Mouse (Mus musculus): Measurements from ENCODE around the gene Uqcrh. TPM values are rescaled to one million over a fixed set of nuclear protein-coding genes. Genes with fewer than 3 reads are reported as not detected.

The Uqcrh gene
- 456 and 481 TPM in 2 replicates for polyA plus RNA-seq (2015; fragmentation: Nextera tagmentation; extraction: Ambion mirVana)

- peak; percentile 95 for ATAC-seq (ENCODE audit: low FRiP score, low read depth)
- Histone ChIP-seq H3K4me2 (replicated peaks) (peak within 1 kb of the TSS; percentile 91), H3K4me3 (peak within 1 kb of the TSS; percentile 99), H3K36me3 (peaks cover 16% of the 10 kb centered on the region), H3K9me3 (no peaks in the 10 kb centered on the region), H3K9ac (peak within 1 kb of the TSS; percentile 100), H3K27ac (peak within 1 kb of the TSS; percentile 98), H3K27me3 (no peaks in the 10 kb centered on the region), H3K4me1 (peaks cover 27% of the 10 kb centered on the region)
- under 1% methylated on average over 55 of the region's 55 CpGs for WGBS
These were observed at the start of gene Uqcrh, which contains the start of gene Lrrc41 for GRCm38 (mm10) chr4:116074861-116075620. Uqcrh (minus strand) TSS chr4:116075071. Lrrc41 (plus strand) TSS chr4:116075269.

- peaks cover under 1% of the 10 kb centered on the region for H3K36me3 ChIP-seq
- peaks cover 20% of the 10 kb centered on the region for H3K4me1 ChIP-seq
- peak within 1 kb of the TSS; percentile 73 for H3K9ac ChIP-seq
- no peaks in the 10 kb centered on the region for H3K9me3 ChIP-seq
- peak; percentile 98 for ATAC-seq (ENCODE audit: low FRiP score, low read depth)
- peak within 1 kb of the TSS; percentile 70 for H3K4me2 ChIP-seq (replicated peaks)
- H3K4me3 ChIP-seq: peak within 1 kb of the TSS; percentile 62
- peak within 1 kb of the TSS; percentile 34; the same call in 1 of the 2 replicates for H3K27ac ChIP-seq
- whole genome bisulfite sequencing: 2% methylated on average over 24 of the region's 24 CpGs
- H3K27me3 ChIP-seq: no peaks in the 10 kb centered on the region
These were observed 49.0 kb upstream of the Uqcrh start, which contains the start of the genes Rad54l and Pomgnt1 for GRCm38 (mm10) chr4:116123602-116124519. Rad54l (minus strand) TSS chr4:116123690. Pomgnt1 (plus strand) TSS chr4:116123840.

- Histone ChIP-seq H3K9me3 (no peaks in the 10 kb centered on the region), H3K9ac (peak overlapping the region; percentile 73), H3K4me3 (peak overlapping the region; percentile 62), H3K4me1 (peaks cover 20% of the 10 kb centered on the region), H3K36me3 (peaks cover 5% of the 10 kb centered on the region), H3K27ac (no peak overlapping the region), H3K4me2 (replicated peaks) (peak overlapping the region; percentile 70), H3K27me3 (no peaks in the 10 kb centered on the region)
- no peak for ATAC-seq (ENCODE audit: low FRiP score, low read depth)
- WGBS: 0% methylated on average over 1 of the region's 1 CpGs
These were observed 47.9 kb upstream of the Uqcrh start for GRCm38 (mm10) chr4:116122762-116123161.

- Histone ChIP-seq H3K4me3 (no peak overlapping the region), H3K4me1 (no peaks in the 10 kb centered on the region), H3K27ac (no peak overlapping the region), H3K36me3 (peaks cover 52% of the 10 kb centered on the region), H3K27me3 (no peaks in the 10 kb centered on the region), H3K9ac (no peak overlapping the region), H3K4me2 (replicated peaks) (no peak overlapping the region), H3K9me3 (no peaks in the 10 kb centered on the region)
- 75% methylated on average over 2 of the region's 2 CpGs for WGBS
- ATAC-seq (ENCODE audit: low FRiP score, low read depth): no peak
These were observed 36.6 kb upstream of the Uqcrh start for GRCm38 (mm10) chr4:116111486-116111885.

GRCm38 (mm10) chr4:116110695-116111094, 35.8 kb upstream of the Uqcrh start:
- Histone ChIP-seq H3K27me3 (no peaks in the 10 kb centered on the region), H3K9ac (no peak overlapping the region), H3K9me3 (no peaks in the 10 kb centered on the region), H3K4me3 (no peak overlapping the region), H3K36me3 (peaks cover 48% of the 10 kb centered on the region), H3K4me1 (no peaks in the 10 kb centered on the region), H3K4me2 (replicated peaks) (no peak overlapping the region), H3K27ac (no peak overlapping the region)
- 95% methylated on average over 6 of the region's 6 CpGs for WGBS
- ATAC-seq (ENCODE audit: low FRiP score, low read depth): no peak

GRCm38 (mm10) chr4:116105278-116105677, 30.4 kb upstream of the Uqcrh start:
- Histone ChIP-seq H3K4me3 (no peak overlapping the region), H3K27ac (no peak overlapping the region), H3K4me2 (replicated peaks) (no peak overlapping the region), H3K9ac (no peak overlapping the region), H3K9me3 (no peaks in the 10 kb centered on the region), H3K27me3 (no peaks in the 10 kb centered on the region), H3K4me1 (no peaks in the 10 kb centered on the region), H3K36me3 (peaks cover 74% of the 10 kb centered on the region)
- no peak for ATAC-seq (ENCODE audit: low FRiP score, low read depth)
- WGBS: 94% methylated on average over 5 of the region's 5 CpGs

GRCm38 (mm10) chr4:116100959-116101358, 26.1 kb upstream of the Uqcrh start:
- H3K4me2 ChIP-seq (replicated peaks): no peak overlapping the region
- H3K36me3 ChIP-seq: peaks cover 94% of the 10 kb centered on the region
- H3K4me1 ChIP-seq: no peaks in the 10 kb centered on the region
- no peaks in the 10 kb centered on the region for H3K9me3 ChIP-seq
- 91% methylated on average over 7 of the region's 7 CpGs for WGBS
- no peak overlapping the region for H3K4me3 ChIP-seq
- H3K27me3 ChIP-seq: no peaks in the 10 kb centered on the region
- ATAC-seq (ENCODE audit: low FRiP score, low read depth): no peak
- no peak overlapping the region for H3K27ac ChIP-seq
- H3K9ac ChIP-seq: no peak overlapping the region

GRCm38 (mm10) chr4:116097211-116097610, 22.3 kb upstream of the Uqcrh start:
- Histone ChIP-seq H3K27me3 (no peaks in the 10 kb centered on the region), H3K9me3 (no peaks in the 10 kb centered on the region), H3K4me3 (no peak overlapping the region), H3K9ac (no peak overlapping the region), H3K36me3 (peaks cover 98% of the 10 kb centered on the region), H3K4me2 (replicated peaks) (no peak overlapping the region), H3K27ac (no peak overlapping the region), H3K4me1 (no peaks in the 10 kb centered on the region)
- 78% methylated on average over 8 of the region's 8 CpGs for WGBS
- ATAC-seq (ENCODE audit: low FRiP score, low read depth): no peak

GRCm38 (mm10) chr4:116096291-116096690, 21.4 kb upstream of the Uqcrh start:
- no peak overlapping the region for H3K4me3 ChIP-seq
- no peak overlapping the region for H3K9ac ChIP-seq
- ATAC-seq (ENCODE audit: low FRiP score, low read depth): no peak
- no peaks in the 10 kb centered on the region for H3K27me3 ChIP-seq
- H3K27ac ChIP-seq: no peak overlapping the region
- no peaks in the 10 kb centered on the region for H3K4me1 ChIP-seq
- no peak overlapping the region for H3K4me2 ChIP-seq (replicated peaks)
- H3K9me3 ChIP-seq: no peaks in the 10 kb centered on the region
- H3K36me3 ChIP-seq: peaks cover 99% of the 10 kb centered on the region
- WGBS: 89% methylated on average over 10 of the region's 10 CpGs

GRCm38 (mm10) chr4:116088510-116089249, 13.8 kb upstream of the Uqcrh start:
- peaks cover 95% of the 10 kb centered on the region for H3K36me3 ChIP-seq
- no peak overlapping the region for H3K4me2 ChIP-seq (replicated peaks)
- H3K9ac ChIP-seq: no peak overlapping the region
- H3K4me3 ChIP-seq: no peak overlapping the region
- no peaks in the 10 kb centered on the region for H3K27me3 ChIP-seq
- H3K4me1 ChIP-seq: no peaks in the 10 kb centered on the region
- no peak overlapping the region for H3K27ac ChIP-seq
- 87% methylated on average over 23 of the region's 23 CpGs for WGBS
- no peaks in the 10 kb centered on the region for H3K9me3 ChIP-seq
- ATAC-seq (ENCODE audit: low FRiP score, low read depth): no peak; the same call in 1 of the 2 replicates

- WGBS: 52% methylated on average over 3 of the region's 3 CpGs
- H3K27ac ChIP-seq: peak overlapping the region; percentile 98
- H3K4me3 ChIP-seq: peak overlapping the region; percentile 99
- peak overlapping the region; percentile 91 for H3K4me2 ChIP-seq (replicated peaks)
- no peak for ATAC-seq (ENCODE audit: low FRiP score, low read depth)
- H3K9ac ChIP-seq: peak overlapping the region; percentile 100
- no peaks in the 10 kb centered on the region for H3K9me3 ChIP-seq
- H3K36me3 ChIP-seq: peaks cover 32% of the 10 kb centered on the region
- H3K27me3 ChIP-seq: no peaks in the 10 kb centered on the region
- H3K4me1 ChIP-seq: peaks cover 27% of the 10 kb centered on the region
These were observed 2.6 kb upstream of the Uqcrh start for GRCm38 (mm10) chr4:116077240-116078095.

All from limb, embryonic 13.5 days (tissue).